Mouse (Mus musculus) megakaryocyte, embryonic 14.5 days (primary cell): ENCODE measurements around the gene Kdelr2.

Experiments
- FLI1 ChIP-seq: IDR thresholded peaks from 2 replicates; pipeline ENCODE4 v1.6.1; 2012; ENCODE audit warnings: low read length, inconsistent platforms, mixed read lengths
- GATA1 ChIP-seq: IDR thresholded peaks from 3 replicates; pipeline ENCODE4 v1.6.1; 2012; ENCODE audit warnings: mixed read lengths, low read length, inconsistent platforms, borderline replicate concordance

DNA sequence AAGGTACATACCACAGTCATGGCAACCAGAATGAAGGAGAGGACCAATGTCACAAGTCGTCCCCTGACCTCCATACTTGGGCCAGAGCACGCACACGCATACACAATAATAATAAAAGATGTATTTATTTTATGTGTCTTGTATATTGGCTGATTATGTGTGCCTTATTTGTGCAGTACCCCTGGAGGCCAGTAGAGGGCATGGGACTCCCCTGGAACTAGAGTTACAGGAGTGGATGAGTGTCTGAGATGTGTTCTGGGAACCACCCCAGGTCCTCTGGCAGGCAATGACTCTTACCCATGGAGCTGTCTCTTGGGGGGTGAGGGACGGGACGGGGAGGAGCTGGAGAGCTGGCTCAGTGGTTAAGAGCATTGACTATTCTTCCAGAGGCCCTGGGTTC is 43.6 kb upstream of the Kdelr2 start:
- TF ChIP-seq GATA1 (no peak), FLI1 (no peak)
